Mouse (Mus musculus) embryonic facial prominence, embryonic 15.5 days (tissue): ENCODE results near the gene Gdpd5. TPM values are rescaled to one million over a fixed set of nuclear protein-coding genes. Genes with fewer than 3 reads are reported as not detected.

ENCODE experiments used
- ATAC-seq: fragments of 200-750 bp; cut with Nextera tagmentation; 2 replicates; pipeline ENCODE4 v1.8.0; 2017; ENCODE audit warnings: low read depth, moderate TSS enrichment; ENCODE audit not compliant: insufficient number of reproducible peaks, low FRiP score, low TSS enrichment
- H3K27ac ChIP-seq: fragments of 300-500 bp; sonication (generic); replicated peaks from 2 replicates; pipeline ENCODE4 v1.5.1; 2015; ENCODE audit warnings: mild to moderate bottlenecking, inconsistent platforms
- H3K27me3 ChIP-seq: fragments of 300-500 bp; sonication (generic); 2 replicates; pipeline ENCODE4 v1.6.1; 2015; ENCODE audit warnings: inconsistent platforms
- H3K36me3 ChIP-seq: fragments of 300-500 bp; sonication (generic); 2 replicates; pipeline ENCODE4 v1.6.1; 2015; ENCODE audit warnings: mild to moderate bottlenecking, inconsistent platforms
- H3K4me1 ChIP-seq: fragments of 300-500 bp; sonication (generic); 2 replicates; pipeline ENCODE4 v1.6.1; 2015; ENCODE audit warnings: inconsistent platforms
- H3K4me2 ChIP-seq: fragments of 300-500 bp; sonication (generic); replicated peaks from 2 replicates; pipeline ENCODE4 v1.6.1; 2015; ENCODE audit warnings: mild to moderate bottlenecking, inconsistent platforms
- H3K4me3 ChIP-seq: fragments of 300-500 bp; sonication (generic); replicated peaks from 2 replicates; pipeline ENCODE4 v1.5.1; 2015; ENCODE audit warnings: mild to moderate bottlenecking, inconsistent platforms
- H3K9ac ChIP-seq: fragments of 300-500 bp; sonication (generic); 2 replicates; pipeline ENCODE4 v1.6.1; 2015; ENCODE audit warnings: inconsistent platforms
- H3K9me3 ChIP-seq: fragments of 300-500 bp; sonication (generic); replicated peaks from 2 replicates; pipeline ENCODE4 v1.6.1; 2016; ENCODE audit warnings: inconsistent platforms
- WGBS: fragments of 180-500 bp; shearing (Covaris S2); methylation state at CpG from one replicate; pipeline ENCODE4 v1.1.7; 2015; 5-methylcytosine and 5-hydroxymethylcytosine counted together
- polyA plus RNA-seq: library from polyadenylated mRNA; unstranded; fragments of >200 nt; fragmentation: Nextera tagmentation; extraction: Ambion mirVana; gene quantifications from 2 replicates; pipeline ENCODE4 v1.2.1, GENCODE M21; 2015

Gdpd5 gene
- 15.1 and 17.5 TPM in 2 replicates for polyA plus RNA-seq

DNA sequence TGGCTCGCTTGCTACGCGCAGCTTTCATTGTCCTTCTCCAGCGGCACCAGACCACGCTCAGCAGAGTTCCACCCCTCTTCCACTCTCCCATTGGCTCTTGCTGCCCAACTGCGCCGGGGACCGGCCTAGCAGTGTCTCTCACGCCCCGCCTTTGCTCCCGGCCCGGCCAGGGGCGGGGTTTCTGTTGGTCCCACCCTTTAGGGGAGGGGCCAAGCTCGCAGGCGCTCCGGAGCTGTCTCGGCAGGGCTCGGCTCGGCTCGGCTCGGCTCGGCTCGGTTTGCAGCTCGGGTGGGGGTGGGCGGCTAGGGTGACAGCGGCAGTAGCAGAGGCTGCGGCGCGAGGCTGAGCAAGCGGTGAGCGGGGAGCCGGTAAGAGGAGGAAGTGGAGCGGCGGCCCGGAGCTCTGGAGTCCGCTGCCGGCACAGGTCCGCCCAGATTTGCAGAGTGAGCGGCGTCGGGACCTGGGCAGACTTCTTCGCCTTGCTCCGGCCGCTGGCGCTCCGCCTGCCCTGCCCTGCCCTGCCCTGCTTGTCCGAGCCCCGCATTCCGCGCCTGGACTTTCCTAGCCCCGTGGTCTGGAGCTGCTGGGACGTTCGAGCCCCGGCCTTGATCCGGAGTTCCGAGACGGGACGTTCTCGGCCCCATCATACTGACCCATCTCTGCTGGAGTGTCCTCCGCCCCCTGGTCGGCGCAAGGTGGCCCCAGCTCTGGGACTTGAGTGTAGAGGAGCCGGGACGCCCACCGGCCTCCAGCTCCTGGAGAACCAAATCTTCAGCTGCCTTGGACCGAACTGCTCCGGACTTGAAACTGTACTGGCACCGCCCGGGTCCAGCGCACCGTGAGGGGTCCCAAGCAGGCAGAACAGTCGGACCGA lies at the start of gene Gdpd5:
Gene Gdpd5, plus strand, starts transcription at position 201 of the 874 bp plus-strand sequence.
- Histone ChIP-seq H3K4me2 (peak within 1 kb of the TSS; percentile 96), H3K27ac (peak within 1 kb of the TSS; percentile 91), H3K4me3 (peak within 1 kb of the TSS; percentile 65), H3K9me3 (no peaks in the 10 kb centered on the region), H3K27me3 (no peaks in the 10 kb centered on the region), H3K4me1 (peaks cover 43% of the 10 kb centered on the region), H3K9ac (peak within 1 kb of the TSS; percentile 77), H3K36me3 (no peaks in the 10 kb centered on the region)
- under 1% methylated on average over 73 of the region's 73 CpGs for WGBS
- peak; percentile 97 for ATAC-seq

DNA sequence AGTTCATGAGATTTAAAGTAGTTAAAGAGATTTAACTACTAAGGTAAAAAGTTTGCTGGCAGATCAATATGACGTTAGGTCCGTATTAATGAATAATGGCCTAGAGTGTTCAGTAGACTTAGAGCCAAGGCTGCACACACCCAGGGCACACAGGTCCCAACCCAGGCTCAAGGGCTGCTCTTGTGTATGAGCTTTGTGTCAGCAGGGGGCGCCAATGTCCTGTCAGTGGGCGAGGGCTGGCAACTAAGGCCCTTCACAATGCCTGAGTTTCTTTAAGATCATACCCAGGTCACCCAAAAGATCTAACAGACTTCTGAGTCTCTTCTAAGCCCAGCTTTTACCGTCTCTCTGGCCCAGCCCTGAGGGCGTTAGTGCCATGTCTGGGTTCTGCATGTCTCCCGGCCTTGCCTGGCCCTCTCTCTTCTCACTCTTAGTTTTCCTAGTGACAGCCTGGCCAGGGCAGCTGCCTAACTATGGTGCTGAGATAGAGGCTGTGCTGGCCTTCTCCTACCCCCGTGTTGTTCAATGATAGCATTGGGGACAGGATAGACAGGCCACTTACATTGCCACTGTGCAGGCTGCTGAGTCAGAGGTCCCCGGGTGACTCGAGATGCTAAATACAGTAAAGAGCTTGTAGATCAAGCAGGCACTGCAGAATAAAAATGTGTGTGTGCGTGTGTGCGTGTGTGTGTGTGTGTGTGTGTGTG lies 48.3 kb upstream of the Gdpd5 start:
- ATAC-seq: 0 out of 2 replicates have a peak, but pooled peaks have one; percentile 77
- H3K9ac ChIP-seq: no peak overlapping the region
- no peaks in the 10 kb centered on the region for H3K36me3 ChIP-seq
- H3K9me3 ChIP-seq: no peaks in the 10 kb centered on the region
- 41% methylated on average over 12 of the region's 12 CpGs for WGBS
- no peaks in the 10 kb centered on the region for H3K27me3 ChIP-seq
- H3K4me2 ChIP-seq: no peak overlapping the region
- H3K27ac ChIP-seq: no peak overlapping the region
- H3K4me1 ChIP-seq: no peaks in the 10 kb centered on the region
- no peak overlapping the region for H3K4me3 ChIP-seq

DNA sequence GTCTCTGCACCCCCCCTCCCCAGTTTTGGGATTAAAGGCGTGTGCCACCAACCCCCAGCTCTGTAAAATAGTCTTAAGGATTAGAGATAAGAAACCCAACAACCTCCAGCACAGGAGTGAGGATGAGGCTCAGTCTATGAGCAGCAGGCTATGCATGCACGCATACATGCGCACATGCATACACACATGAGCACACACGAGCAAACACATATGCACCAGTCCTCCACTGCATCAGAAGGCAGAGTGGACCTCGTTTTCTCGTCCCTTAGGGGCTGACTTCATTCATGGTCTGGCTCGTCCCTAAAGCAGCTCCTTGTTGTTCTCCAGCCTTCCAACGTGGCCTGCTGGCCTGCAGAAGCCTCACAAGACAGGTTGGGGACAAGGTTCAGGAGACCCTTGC lies 40.5 kb upstream of the Gdpd5 start:
- Histone ChIP-seq H3K4me3 (no peak overlapping the region), H3K4me2 (no peak overlapping the region), H3K27me3 (no peaks in the 10 kb centered on the region), H3K9ac (no peak overlapping the region), H3K36me3 (peaks cover 32% of the 10 kb centered on the region), H3K27ac (no peak overlapping the region), H3K9me3 (no peaks in the 10 kb centered on the region), H3K4me1 (peaks cover 2% of the 10 kb centered on the region; the same call in 1 of the 2 replicates)
- ATAC-seq: no peak
- WGBS: 76% methylated on average over 8 of the region's 8 CpGs

DNA sequence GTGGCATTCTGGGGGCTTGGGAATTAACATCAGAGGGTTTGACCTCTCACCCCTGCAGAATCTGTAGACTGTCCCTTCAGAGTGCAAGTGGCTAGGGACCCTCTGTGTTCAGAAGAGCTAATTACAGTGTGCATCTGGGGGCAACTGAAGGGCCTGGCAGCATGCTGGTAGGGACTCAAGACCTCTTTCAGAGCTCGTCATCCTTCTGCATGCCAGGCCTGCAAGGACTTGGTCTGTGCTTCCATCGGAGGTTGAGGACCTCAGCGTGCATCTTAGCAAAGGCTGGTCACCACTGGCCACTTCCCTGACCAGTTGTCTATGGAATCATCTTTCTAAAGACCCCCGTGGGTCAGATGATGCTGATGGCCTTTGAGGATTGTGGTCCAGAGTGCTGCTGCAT lies 37.6 kb upstream of the Gdpd5 start:
- no peak overlapping the region for H3K9ac ChIP-seq
- peaks cover 61% of the 10 kb centered on the region for H3K36me3 ChIP-seq
- H3K27ac ChIP-seq: no peak overlapping the region
- H3K4me1 ChIP-seq: peaks cover 15% of the 10 kb centered on the region
- 82% methylated on average over 4 of the region's 4 CpGs for WGBS
- H3K4me3 ChIP-seq: no peak overlapping the region
- no peak overlapping the region for H3K4me2 ChIP-seq
- no peaks in the 10 kb centered on the region for H3K9me3 ChIP-seq
- ATAC-seq: no peak
- no peaks in the 10 kb centered on the region for H3K27me3 ChIP-seq

DNA sequence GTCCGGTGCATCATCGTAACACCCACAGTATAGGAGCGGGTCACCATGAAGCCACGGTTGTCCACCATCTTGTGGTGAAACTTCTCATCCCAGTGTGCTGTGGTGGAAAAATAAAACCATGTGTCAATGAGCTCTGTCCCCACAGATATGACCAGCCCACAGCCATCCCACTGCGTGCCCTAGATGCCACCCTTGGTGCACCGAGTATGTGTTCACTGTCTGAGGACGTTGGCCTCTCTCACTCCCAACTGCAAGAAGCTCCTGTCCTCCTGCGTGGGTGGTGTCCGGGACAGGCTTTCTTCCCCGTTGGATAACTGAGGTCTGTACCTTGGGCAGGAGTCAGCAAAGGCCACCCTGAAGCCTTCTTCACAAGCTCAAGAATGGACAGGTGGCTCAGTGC lies 33.9 kb upstream of the Gdpd5 start:
- H3K4me2 ChIP-seq: no peak overlapping the region
- H3K27ac ChIP-seq: no peak overlapping the region
- WGBS: 92% methylated on average over 10 of the region's 10 CpGs
- peaks cover 72% of the 10 kb centered on the region for H3K36me3 ChIP-seq
- no peak for ATAC-seq
- no peaks in the 10 kb centered on the region for H3K9me3 ChIP-seq
- no peaks in the 10 kb centered on the region for H3K27me3 ChIP-seq
- H3K9ac ChIP-seq: no peak overlapping the region
- H3K4me1 ChIP-seq: peaks cover 42% of the 10 kb centered on the region
- H3K4me3 ChIP-seq: no peak overlapping the region

DNA sequence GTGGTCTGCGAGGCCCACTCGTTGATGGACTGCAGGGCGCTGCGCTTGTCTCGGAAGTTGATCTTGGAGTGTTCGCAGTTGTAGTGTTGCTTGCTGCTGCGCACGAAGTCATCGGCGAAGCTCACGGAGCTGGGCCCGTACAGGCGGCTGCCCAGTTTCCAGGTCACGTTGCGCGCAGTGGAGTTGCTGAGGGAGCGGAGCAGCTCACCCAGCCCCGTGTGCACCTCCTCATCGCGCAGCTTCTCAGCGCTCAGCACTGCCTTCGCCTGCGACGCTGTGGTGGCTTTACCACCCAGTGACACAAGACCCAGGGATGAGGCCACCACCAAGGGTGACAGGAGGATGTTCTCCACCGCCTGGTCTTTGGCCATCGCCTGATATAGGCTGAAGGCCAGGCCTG lies 32.3 kb upstream of the Gdpd5 start:
- 0 out of 2 replicates have a peak overlapping the region, but pooled peaks have one; percentile 2 for H3K9ac ChIP-seq
- peaks cover 50% of the 10 kb centered on the region for H3K4me1 ChIP-seq
- H3K9me3 ChIP-seq: no peaks in the 10 kb centered on the region
- no peak overlapping the region for H3K27ac ChIP-seq
- no peak for ATAC-seq
- no peaks in the 10 kb centered on the region for H3K27me3 ChIP-seq
- peak overlapping the region; percentile 54; the same call in 1 of the 2 replicates for H3K4me3 ChIP-seq
- WGBS: 95% methylated on average over 26 of the region's 26 CpGs
- H3K36me3 ChIP-seq: peaks cover 59% of the 10 kb centered on the region
- peak overlapping the region; percentile 83 for H3K4me2 ChIP-seq

DNA sequence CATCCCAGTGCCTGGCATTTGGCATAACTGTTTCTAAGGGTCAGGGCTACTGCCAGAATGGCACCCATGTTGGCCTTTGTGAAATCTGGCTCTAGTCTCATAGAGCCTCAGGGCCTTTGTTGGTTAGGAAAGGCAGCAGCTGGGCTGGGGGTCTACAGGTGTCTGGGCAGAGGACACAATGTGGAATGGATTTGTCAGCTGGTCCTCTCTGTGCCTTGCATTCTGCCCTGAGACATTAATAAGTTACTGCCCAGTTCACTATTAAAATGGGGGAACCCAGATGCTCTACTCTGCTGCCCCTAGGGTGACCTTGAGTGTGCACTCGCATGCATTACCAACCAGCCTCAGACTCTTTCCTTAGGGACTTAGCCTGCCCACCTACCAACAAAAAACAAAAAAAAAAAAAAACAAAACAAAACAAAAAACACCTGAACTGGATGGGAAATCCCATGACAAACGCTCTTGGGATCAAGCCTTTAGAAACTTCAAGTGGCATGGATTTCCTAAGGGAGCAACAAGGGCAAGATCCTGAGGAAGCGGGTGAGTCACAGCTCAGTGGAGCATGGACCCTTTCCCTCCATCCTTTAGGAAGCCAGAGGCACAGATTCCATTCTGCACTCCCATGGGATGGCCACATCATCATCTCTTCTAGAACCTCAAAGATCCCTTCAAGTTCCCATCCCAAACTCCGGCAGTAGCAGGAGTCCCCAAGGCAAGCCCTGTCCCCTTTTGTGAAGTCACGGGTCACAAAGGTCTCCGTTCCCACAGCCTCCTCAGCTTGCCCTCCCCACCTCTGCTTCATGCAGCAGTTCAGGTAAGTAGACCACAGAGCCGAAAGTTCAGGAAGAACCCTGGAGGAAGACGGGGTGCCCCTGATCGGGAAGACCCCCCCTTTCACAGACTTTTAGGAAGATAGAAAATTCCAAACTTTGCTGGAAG lies 31.2 kb upstream of the Gdpd5 start:
- ATAC-seq: no peak
- Histone ChIP-seq H3K9me3 (no peaks in the 10 kb centered on the region), H3K9ac (peak overlapping the region; percentile 82), H3K4me3 (peak overlapping the region; percentile 54), H3K4me2 (peak overlapping the region; percentile 83), H3K27me3 (no peaks in the 10 kb centered on the region), H3K27ac (peak overlapping the region; percentile 97), H3K4me1 (peaks cover 62% of the 10 kb centered on the region), H3K36me3 (peaks cover 47% of the 10 kb centered on the region)
- WGBS: 44% methylated on average over 9 of the region's 9 CpGs

DNA sequence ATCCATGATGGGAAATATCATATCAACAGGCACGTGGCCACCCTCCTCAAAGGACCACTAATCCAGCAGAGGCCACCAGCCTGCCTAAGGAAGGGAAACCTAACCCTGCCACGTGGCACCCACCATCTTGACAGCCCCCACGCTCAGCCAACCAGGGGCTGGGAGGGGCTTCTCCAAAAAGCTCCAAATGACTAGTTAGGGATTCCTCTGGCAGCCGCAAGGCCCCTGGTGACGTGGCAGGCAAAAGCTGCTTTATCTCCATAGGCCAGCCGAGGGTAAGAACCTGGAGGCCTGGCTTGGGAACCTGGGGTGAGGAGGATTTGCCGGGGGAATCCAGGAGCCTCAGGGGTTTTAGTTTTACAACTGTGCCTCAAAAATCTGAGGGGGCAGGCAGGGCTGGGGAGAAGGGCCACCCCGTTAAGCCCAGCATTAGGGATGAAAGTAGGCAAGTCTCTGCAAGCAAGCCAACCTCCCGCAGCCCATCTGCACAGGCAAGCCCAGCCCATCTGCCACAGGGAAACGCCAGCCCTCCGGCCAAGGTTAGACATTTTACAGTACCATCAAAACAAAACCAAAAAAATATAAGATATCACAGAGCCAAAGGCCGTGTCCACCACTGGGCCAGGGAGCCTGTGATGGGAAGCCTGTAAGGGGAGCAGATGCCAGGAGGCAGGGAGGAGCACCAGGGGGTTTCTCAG lies 30.0 kb upstream of the Gdpd5 start:
- peak overlapping the region; percentile 54 for H3K4me3 ChIP-seq
- peaks cover 35% of the 10 kb centered on the region for H3K36me3 ChIP-seq
- H3K27me3 ChIP-seq: no peaks in the 10 kb centered on the region
- H3K4me2 ChIP-seq: peak overlapping the region; percentile 83
- peaks cover 74% of the 10 kb centered on the region for H3K4me1 ChIP-seq
- H3K27ac ChIP-seq: peak overlapping the region; percentile 97
- no peaks in the 10 kb centered on the region for H3K9me3 ChIP-seq
- WGBS: 2% methylated on average over 12 of the region's 12 CpGs
- H3K9ac ChIP-seq: peak overlapping the region; percentile 82
- no peak; the same call in 1 of the 2 replicates for ATAC-seq

DNA sequence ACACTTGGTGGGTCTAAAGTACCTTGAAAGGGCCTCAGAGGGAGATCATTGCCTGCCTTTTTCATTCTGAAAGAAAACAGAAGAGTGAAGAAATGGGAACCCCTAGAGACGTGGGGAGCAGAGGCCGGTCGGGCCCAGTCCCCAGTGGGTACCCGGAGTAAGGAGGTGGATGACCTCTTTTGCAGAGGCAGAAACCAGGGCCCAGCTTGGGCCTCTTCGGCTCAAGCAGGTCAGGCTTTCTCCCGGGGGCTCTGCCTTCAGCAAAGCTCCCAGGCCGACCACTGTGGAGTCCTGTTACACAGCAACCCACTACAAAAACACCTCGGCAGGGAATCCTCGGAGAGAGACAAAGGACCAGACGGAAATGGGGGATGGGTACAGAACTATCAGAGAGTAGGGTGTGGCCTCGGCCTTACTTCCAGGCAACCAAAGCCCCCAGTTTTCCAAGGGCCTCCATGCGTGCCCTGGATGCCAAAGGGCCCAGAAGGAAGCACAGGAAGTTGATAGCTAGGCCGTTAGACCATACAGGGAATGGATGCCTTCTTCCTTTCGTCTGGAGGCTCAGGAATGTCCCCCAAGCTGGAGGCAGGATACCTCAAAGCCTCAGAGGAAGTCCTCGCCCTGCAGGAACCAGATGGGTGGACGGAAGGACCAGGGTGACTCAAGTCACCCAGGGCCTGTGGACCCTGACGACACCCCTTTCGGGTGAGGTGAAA lies 29.3 kb upstream of the Gdpd5 start:
- no peaks in the 10 kb centered on the region for H3K9me3 ChIP-seq
- H3K36me3 ChIP-seq: peaks cover 28% of the 10 kb centered on the region
- H3K9ac ChIP-seq: peak overlapping the region; percentile 82
- H3K4me3 ChIP-seq: peak overlapping the region; percentile 54
- H3K4me1 ChIP-seq: peaks cover 76% of the 10 kb centered on the region
- H3K4me2 ChIP-seq: peak overlapping the region; percentile 83
- WGBS: under 1% methylated on average over 18 of the region's 18 CpGs
- no peak for ATAC-seq
- peak overlapping the region; percentile 97 for H3K27ac ChIP-seq
- H3K27me3 ChIP-seq: no peaks in the 10 kb centered on the region
